Mouse (Mus musculus) megakaryocyte, embryonic 14.5 days (primary cell): Measurements from ENCODE around the gene 5830473C10Rik.

Experiments
- FLI1 ChIP-seq: IDR thresholded peaks from 2 replicates; pipeline ENCODE4 v1.6.1; 2012; ENCODE audit warnings: low read length, inconsistent platforms, mixed read lengths
- GATA1 ChIP-seq: IDR thresholded peaks from 3 replicates; pipeline ENCODE4 v1.6.1; 2012; ENCODE audit warnings: mixed read lengths, low read length, inconsistent platforms, borderline replicate concordance

DNA sequence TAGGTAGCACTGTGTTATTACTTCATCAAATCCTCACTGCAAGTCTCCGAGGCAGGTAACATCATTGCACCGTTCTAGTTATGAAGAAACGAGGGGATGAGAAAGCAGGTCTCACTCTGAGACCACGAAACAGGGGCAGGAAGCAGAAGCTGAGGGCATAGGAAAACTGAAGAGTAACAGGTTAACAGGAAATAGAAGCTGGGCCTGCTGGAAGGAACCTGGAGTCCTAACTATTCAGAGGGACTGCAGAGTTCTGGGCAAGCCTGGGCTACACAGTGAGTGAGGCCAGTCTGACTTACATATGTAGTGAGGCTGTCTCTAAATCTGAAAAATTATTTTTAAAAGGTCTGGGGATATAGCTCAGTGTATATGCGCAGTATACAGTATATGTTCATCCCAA, 27.2 kb downstream of the 5830473C10Rik start:
- TF ChIP-seq GATA1 (no peak), FLI1 (no peak)
